Mouse (Mus musculus) c-Kit-positive CD71-positive TER-119-negative erythroid progenitor cells, embryonic 14.5 days (primary cell): ENCODE measurements around the gene Ssh2.

Experiments used
- DNase-seq: peaks from one replicate; pipeline ENCODE4 v3.0.0-alpha.2; 2013; ENCODE audit warnings: low read depth

The Ssh2 gene

GRCm38 (mm10) chr11:77493512-77494343 lies 277.6 kb downstream of the Ssh2 start, which contains the start of gene Git1:
Gene Git1 (plus strand): TSS chr11:77493562.
- no peak for DNase-seq

DNA sequence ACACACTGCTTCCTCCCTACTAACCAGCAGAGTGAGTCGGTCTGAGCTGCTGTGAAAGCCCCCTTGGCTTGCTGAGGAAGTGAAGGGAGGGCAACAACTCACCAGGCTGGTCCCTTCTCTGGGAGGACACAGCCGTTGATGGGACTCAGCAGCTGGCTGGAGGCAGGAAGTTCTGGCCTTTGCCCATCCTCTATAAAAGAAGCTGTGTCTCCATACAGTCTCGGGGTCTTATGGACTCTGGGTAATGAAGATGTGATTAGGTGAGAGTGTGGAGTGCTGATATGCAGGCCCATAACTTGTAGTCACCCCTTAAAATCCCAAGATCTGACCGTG lies 278.2 kb downstream of the Ssh2 start:
- DNase-seq = no peak

DNA sequence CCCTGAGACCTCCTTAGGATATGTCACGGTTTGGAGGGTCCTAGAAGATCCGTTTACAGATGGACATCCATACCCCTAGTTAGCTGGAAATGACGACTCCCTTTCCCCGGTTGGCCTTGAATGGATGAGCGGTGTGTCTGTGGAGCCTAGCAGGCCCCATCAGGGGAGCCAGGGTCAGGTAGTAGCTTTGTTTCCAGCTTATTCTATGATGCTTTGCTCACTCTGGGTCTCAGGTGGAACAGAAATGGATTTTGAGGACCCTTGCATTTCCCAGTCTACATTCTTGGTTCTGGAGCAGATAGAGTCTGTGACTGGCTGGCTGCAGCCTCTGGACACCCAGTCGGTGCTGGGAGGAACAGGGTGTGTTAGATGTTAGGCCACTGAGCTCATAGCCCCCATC lies 278.7 kb downstream of the Ssh2 start:
- no peak for DNase-seq

- no peak for DNase-seq
Measured at GRCm38 (mm10) chr11:77495507-77495906, 279.4 kb downstream of the Ssh2 start.

GRCm38 (mm10) chr11:77497341-77497756 lies 281.3 kb downstream of the Ssh2 start:
- no peak for DNase-seq

DNA sequence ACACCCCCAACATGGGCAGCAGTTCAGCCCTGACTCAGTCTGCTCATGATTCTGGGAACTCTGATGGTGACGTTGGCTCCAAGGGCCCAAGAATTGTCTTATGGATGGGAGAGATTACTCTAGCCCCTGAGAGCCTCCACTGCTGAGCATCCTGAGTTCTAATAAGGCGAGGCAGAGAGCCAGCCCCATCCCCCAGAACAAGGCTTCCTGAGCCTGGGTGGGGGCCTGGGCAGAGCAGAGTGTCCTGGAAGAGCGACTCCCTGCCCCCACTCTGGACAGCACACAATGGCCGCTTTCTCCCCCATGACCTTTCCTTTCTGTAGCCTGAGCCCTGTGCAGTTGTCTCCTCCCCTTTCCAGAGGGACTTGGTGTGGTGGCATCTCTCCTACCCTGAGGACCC lies 281.8 kb downstream of the Ssh2 start:
- DNase-seq = no peak

- DNase-seq = no peak
Measured at GRCm38 (mm10) chr11:77498261-77499139, 282.4 kb downstream of the Ssh2 start.

DNA sequence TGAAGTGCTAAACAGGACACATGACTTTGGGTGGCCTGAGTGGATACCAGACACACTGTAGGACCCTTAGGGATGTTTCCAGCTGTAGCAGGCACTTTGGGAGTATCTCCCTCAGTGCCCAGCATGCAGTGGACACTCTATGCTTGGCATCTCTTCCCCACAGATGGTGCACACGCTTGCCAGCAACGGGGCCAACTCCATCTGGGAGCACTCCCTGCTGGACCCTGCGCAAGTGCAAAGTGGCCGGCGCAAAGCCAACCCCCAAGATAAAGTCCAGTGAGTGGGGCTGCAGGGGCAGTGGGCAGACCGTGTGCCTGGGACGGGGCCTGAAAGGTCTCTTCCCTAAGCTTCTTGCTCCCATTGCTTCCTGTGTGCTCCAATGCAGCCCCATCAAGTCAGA lies 283.3 kb downstream of the Ssh2 start:
- no peak for DNase-seq

- DNase-seq = no peak
Measured at GRCm38 (mm10) chr11:77500361-77501325, 284.6 kb downstream of the Ssh2 start.

DNA sequence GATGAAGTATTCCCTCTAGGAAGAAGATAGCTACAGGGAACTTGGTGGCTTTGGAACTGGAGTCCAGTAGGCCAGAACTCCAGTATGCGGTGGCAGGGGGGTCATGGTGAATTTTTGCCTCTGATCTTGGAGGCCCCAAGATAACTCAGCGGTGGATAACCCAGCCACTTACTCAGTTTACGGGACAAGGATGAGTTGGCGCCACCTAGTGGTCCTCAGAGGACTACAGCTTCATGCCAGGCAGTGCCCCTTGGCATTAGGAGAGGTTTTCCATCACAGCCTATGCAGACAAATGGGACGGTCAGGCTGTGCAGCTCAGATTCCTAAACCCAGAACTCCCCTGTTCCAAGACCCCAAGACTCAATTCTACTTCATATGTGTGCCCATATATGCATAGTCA lies 285.3 kb downstream of the Ssh2 start:
- no peak for DNase-seq

DNA sequence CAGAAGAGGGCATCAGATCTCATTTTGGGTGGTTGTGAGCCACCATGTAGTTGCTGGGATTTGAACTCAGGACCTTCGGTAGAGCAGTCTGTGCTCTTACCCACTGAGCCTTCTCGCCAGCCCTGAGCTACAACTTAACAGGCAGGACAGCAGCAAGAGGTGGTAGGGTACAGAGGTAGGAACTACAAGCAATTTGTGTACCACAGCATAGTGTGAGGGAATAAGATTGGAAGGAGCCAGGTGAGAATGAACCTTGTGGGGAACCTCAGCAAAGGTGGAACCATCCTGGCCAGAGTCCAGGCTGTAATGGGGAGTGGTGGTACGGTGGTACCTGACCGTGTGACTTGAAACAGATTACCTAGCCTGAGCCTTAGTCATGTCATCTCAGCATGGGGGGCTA lies 285.9 kb downstream of the Ssh2 start:
- DNase-seq = no peak

DNA sequence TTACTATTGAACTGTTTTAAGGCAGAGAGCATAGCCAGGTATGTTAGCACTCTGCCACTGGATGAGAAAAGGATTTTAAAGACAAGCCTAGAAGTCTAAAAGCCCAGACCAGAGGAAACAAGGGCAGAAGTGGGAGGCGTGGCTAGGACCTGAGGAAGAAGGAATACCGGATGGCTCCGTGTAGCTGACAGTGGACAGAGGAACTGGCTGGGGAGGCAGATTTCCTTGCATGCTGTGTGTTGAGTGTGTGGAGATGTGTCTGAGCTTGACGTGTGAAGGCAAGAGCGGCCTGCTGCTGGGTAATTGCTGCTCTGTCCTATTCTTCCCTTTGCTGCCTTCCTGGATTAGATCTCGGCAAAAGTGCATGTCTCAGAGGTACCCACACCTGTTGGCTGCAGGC lies 286.4 kb downstream of the Ssh2 start:
- DNase-seq = no peak

- DNase-seq = no peak
Measured at GRCm38 (mm10) chr11:77503511-77503910, 287.4 kb downstream of the Ssh2 start.

GRCm38 (mm10) chr11:77504377-77504776 lies 288.3 kb downstream of the Ssh2 start:
- DNase-seq = no peak

- DNase-seq = no peak
Measured at GRCm38 (mm10) chr11:77505291-77505980, 289.3 kb downstream of the Ssh2 start.

DNA sequence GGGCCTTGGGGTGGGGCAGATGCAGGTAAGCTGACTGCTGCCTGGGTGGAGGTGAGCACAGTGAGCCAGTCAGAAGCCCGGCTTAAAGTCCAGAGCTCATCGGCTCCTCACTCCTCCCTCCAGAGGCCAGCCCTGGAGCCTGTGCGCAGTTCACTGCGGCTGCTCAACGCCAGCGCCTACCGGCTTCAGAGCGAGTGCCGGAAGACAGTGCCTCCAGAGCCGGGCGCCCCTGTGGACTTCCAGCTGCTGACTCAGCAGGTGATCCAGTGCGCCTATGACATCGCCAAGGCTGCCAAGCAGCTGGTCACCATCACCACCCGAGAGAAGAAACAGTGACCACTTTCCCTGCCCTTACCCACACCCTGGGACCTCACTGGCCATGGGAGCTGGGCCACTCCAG lies 290.2 kb downstream of the Ssh2 start:
- no peak for DNase-seq

DNA sequence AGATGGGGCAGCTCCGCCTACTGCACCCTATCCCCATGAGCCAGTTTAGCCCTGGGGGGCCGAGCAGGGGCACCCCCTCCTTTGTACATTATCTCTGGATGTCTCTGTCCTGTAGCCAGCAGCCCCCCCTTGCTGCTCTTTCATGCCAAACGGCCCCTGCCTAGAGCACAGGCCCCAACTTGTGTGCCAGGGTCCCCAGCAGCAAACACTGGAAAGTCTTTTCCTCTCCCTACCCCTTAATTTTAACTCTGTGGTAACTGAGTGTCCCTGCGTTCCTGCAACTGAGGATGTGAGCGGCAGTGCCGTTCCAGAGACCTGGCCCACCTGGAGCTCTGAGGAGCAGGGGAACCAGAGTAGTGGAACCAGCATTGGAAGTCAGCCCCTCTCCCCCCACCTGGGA lies 290.9 kb downstream of the Ssh2 start:
- no peak for DNase-seq

DNA sequence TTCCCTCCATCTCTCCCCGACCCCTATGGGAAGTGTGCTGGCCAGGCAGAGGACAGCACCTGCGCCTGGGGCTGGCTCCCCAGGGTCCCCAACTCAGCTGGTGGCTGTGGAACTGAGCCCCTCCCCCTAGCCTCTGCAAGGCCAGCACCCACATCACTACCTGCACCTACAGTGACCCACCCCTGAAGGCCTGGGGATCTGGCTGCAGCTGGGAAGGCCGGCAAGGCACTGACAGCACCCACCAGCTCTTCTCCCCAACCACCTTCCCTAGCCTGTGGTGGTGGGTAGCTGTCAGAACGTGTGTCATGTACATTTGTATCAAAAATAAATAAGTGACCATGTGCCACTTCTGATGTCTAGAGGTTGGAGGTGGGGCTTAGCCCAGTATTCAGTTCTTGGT lies 291.3 kb downstream of the Ssh2 start:
- DNase-seq = no peak

DNA sequence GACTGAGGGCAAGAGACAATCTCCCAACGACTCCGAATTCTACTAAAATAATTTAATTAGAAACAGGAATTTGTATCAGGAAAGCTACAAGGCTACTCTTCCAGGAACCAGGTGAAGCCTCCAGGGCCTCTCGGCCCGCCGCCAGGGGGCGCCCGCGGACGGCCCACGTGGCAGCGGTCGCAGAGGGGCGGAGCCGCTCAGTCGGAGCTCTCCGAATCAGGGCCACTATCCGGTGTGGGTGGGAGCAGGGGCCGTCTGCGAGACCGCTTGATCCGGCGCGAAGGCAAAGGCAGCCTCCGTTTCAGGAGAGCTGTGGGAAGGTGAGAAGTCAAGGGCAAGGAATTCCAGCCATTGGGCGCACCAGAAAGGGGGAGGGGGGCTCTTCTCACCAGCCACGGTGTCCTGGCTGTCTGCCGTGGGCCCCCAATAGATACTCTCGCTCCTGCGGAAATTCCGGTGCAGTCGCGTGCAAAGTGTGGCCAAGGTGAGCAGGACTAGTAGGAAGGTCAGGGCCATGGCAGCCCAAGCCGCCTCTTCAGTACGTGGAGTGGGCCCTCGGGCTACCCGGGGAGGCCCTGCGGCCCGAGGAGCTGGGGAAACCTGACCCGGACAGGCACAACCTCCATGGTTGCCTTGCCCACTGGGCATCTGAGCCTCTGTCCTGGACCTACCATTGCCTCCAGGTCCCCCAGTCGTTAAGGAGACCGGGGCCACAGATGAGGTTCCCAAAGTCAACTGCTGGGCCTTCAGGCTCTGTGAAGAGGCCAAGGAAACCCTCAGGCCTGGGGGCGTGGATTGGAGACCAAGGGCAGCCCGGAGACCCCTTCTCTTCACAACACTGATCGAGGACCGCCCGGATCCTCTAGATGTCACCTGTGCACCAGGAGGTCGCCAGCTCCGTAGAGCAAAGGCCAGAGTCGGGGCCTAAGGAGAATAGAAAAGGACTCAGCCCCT lies 292.3 kb downstream of the Ssh2 start:
- no peak for DNase-seq
